Mouse (Mus musculus) lung, postnatal 4 days (tissue): ENCODE data around the gene Thap4.
"Not testable (repeated sequence)": the region's sequence is repeated elsewhere in the genome, so short reads cannot be mapped to it uniquely, and the experiment has no call there.

Experiments used
- DNase-seq, 2 experiments: peaks; one replicate each; pipeline ENCODE4 v3.0.0; 2021

The Thap4 gene

GRCm38 (mm10) chr1:93689901-93690496 is 64.7 kb downstream of the Thap4 start:
- DNase-seq, result no peak

- DNase-seq, result no peak
Observed at GRCm38 (mm10) chr1:93688154-93688553, 66.5 kb downstream of the Thap4 start.

- DNase-seq, result no peak
Observed at GRCm38 (mm10) chr1:93686961-93687320, 67.7 kb downstream of the Thap4 start.

GRCm38 (mm10) chr1:93686245-93686960 is 68.3 kb downstream of the Thap4 start:
- DNase-seq, result peak; percentile 68 to 78

GRCm38 (mm10) chr1:93685401-93686244 is 69.0 kb downstream of the Thap4 start, which contains the start of gene Bok:
TSS of gene Bok (plus strand) at chr1:93685660.
- peak; percentile 84 to 90 for DNase-seq

GRCm38 (mm10) chr1:93679889-93680568 is 74.6 kb downstream of the Thap4 start:
- DNase-seq, result peak; percentile 36 to 51

- peak; percentile 52 to 63 for DNase-seq
Observed at GRCm38 (mm10) chr1:93678386-93678785, 76.3 kb downstream of the Thap4 start.

GRCm38 (mm10) chr1:93672682-93673081 is 82.0 kb downstream of the Thap4 start:
- DNase-seq, result no peak

- no peak for DNase-seq
Observed at GRCm38 (mm10) chr1:93669941-93670340, 84.7 kb downstream of the Thap4 start.

GRCm38 (mm10) chr1:93668791-93669548 is 85.7 kb downstream of the Thap4 start:
- peak; percentile 91 to 94 for DNase-seq

GRCm38 (mm10) chr1:93667760-93668400 is 86.8 kb downstream of the Thap4 start:
- DNase-seq, result peak in 1 of 2 experiments; percentile 49

GRCm38 (mm10) chr1:93658559-93658958 is 96.1 kb downstream of the Thap4 start, which contains the start of gene Stk25:
TSS of gene Stk25 (minus strand) at chr1:93658659.
- DNase-seq, result not testable (repeated sequence)

- no peak for DNase-seq
Observed at GRCm38 (mm10) chr1:93657025-93657360, 97.7 kb downstream of the Thap4 start.

- no peak for DNase-seq
Observed at GRCm38 (mm10) chr1:93656325-93657024, 98.2 kb downstream of the Thap4 start.

- DNase-seq, result no peak
Observed at GRCm38 (mm10) chr1:93654798-93655197, 99.9 kb downstream of the Thap4 start.

- no peak for DNase-seq
Observed at GRCm38 (mm10) chr1:93654275-93654674, 100.4 kb downstream of the Thap4 start.
